Mouse (Mus musculus) olfactory bulb, adult 2 months (tissue): ENCODE measurements around the gene Tcf12. TPM values are rescaled to one million over a fixed set of nuclear protein-coding genes. Genes with fewer than 3 reads are reported as not detected.

Experiments
- H3K27ac ChIP-seq: fragments of 200-500 bp; 2 replicates; pipeline ENCODE4 v1.5.1; 2012; ENCODE audit warnings: low read depth, low read length; ENCODE audit not compliant: insufficient read depth
- H3K4me1 ChIP-seq: fragments of 200-500 bp; 2 replicates; pipeline ENCODE4 v1.6.1; 2012; ENCODE audit warnings: low read length; ENCODE audit not compliant: control insufficient read depth, insufficient read depth
- H3K4me3 ChIP-seq: fragments of 200-500 bp; 2 replicates; pipeline ENCODE4 v1.5.1; 2012; ENCODE audit warnings: mild to moderate bottlenecking, low read depth, low read length, moderate library complexity; ENCODE audit not compliant: insufficient read depth
- CTCF ChIP-seq: fragments of 200-500 bp; IDR thresholded peaks from 2 replicates; pipeline ENCODE4 v1.5.1; 2012; ENCODE audit warnings: low read depth, mild to moderate bottlenecking, low read length, moderate library complexity; ENCODE audit not compliant: insufficient read depth
- POLR2A ChIP-seq: fragments of 200-500 bp; IDR thresholded peaks from 2 replicates; pipeline ENCODE4 v1.6.1; 2012; ENCODE audit warnings: mild to moderate bottlenecking, low read depth, low read length, moderate library complexity; ENCODE audit not compliant: insufficient read depth
- WGBS: fragments of 180-500 bp; shearing (Covaris S2); methylation state at CpG from one replicate; pipeline ENCODE4 v1.1.7; 2018; 5-methylcytosine and 5-hydroxymethylcytosine counted together
- polyA plus RNA-seq: library from polyadenylated mRNA; stranded (reverse); fragments of >200 nt; gene quantifications from 2 replicates; pipeline ENCODE4 v1.2.4, GENCODE M21; 2012; ENCODE audit warnings: low replicate concordance; ENCODE audit not compliant: missing spikeins, insufficient read depth, insufficient read length

Tcf12 gene
- polyA plus RNA-seq, 1 experiment = not detected

GRCm38 (mm10) chr9:72132728-72133088 lies 21.0 kb upstream of the Tcf12 start:
- peaks cover 2% of the 10 kb centered on the region; the same call in 1 of the 2 replicates for H3K4me1 ChIP-seq
- WGBS = 1% methylated on average over 28 of the region's 29 CpGs
- peak overlapping the region; percentile 82 for H3K4me3 ChIP-seq
- TF ChIP-seq CTCF = no peak
- no peak for TF ChIP-seq POLR2A
- peak overlapping the region; percentile 85 for H3K27ac ChIP-seq

GRCm38 (mm10) chr9:72129884-72130283 lies 18.2 kb upstream of the Tcf12 start:
- H3K4me1 ChIP-seq = peaks cover 2% of the 10 kb centered on the region; the same call in 1 of the 2 replicates
- 92% methylated on average over 4 of the region's 4 CpGs for WGBS
- TF ChIP-seq POLR2A = no peak
- no peak for TF ChIP-seq CTCF
- H3K27ac ChIP-seq = no peak overlapping the region
- H3K4me3 ChIP-seq = no peak overlapping the region

- Histone ChIP-seq H3K4me3 (no peak overlapping the region), H3K4me1 (no peaks in the 10 kb centered on the region), H3K27ac (no peak overlapping the region)
- WGBS = 60% methylated on average over 1 of the region's 1 CpGs
- TF ChIP-seq CTCF (no peak), POLR2A (no peak)
These were observed 13.8 kb upstream of the Tcf12 start for GRCm38 (mm10) chr9:72125442-72125841.

- H3K4me3 ChIP-seq = no peak overlapping the region
These were observed 6.8 kb upstream of the Tcf12 start for GRCm38 (mm10) chr9:72118490-72118889.

GRCm38 (mm10) chr9:72111004-72111621 lies 558 bp downstream of the Tcf12 start:
- peak overlapping the region; percentile 89 for H3K27ac ChIP-seq
- H3K4me1 ChIP-seq = no peaks in the 10 kb centered on the region
- TF ChIP-seq CTCF = no peak
- TF ChIP-seq POLR2A = no peak
- WGBS = under 1% methylated on average over 79 of the region's 90 CpGs
- peak overlapping the region; percentile 91 for H3K4me3 ChIP-seq

More at GRCm38 (mm10) chr9:72118490-72118889, 6.8 kb upstream of the Tcf12 start:
- Histone ChIP-seq H3K4me1 (no peaks in the 10 kb centered on the region), H3K27ac (no peak overlapping the region)
- TF ChIP-seq POLR2A = no peak
- no peak for TF ChIP-seq CTCF

GRCm38 (mm10) chr9:72110627-72111003 lies 1.1 kb downstream of the Tcf12 start:
- TF ChIP-seq POLR2A (no peak), CTCF (no peak)
- peak overlapping the region; percentile 89 for H3K27ac ChIP-seq
- H3K4me3 ChIP-seq = peak overlapping the region; percentile 91
- WGBS = under 1% methylated on average over 21 of the region's 23 CpGs
- no peaks in the 10 kb centered on the region for H3K4me1 ChIP-seq

GRCm38 (mm10) chr9:72103471-72103870 lies 8.2 kb downstream of the Tcf12 start:
- 88% methylated on average over 1 of the region's 1 CpGs for WGBS
- TF ChIP-seq CTCF (no peak), POLR2A (no peak)
- H3K4me1 ChIP-seq = no peaks in the 10 kb centered on the region
- H3K4me3 ChIP-seq = no peak overlapping the region
- H3K27ac ChIP-seq = no peak overlapping the region

GRCm38 (mm10) chr9:72099945-72100685 lies 11.6 kb downstream of the Tcf12 start:
- 84% methylated on average over 7 of the region's 7 CpGs for WGBS
- TF ChIP-seq CTCF (no peak), POLR2A (no peak)
- H3K27ac ChIP-seq = no peak overlapping the region
- H3K4me3 ChIP-seq = no peak overlapping the region
- H3K4me1 ChIP-seq = no peaks in the 10 kb centered on the region

GRCm38 (mm10) chr9:72098056-72098455 lies 13.6 kb downstream of the Tcf12 start:
- H3K4me1 ChIP-seq = peaks cover 2% of the 10 kb centered on the region
- 83% methylated on average over 2 of the region's 2 CpGs for WGBS
- TF ChIP-seq POLR2A (no peak), CTCF (no peak)
- H3K27ac ChIP-seq = no peak overlapping the region
- H3K4me3 ChIP-seq = no peak overlapping the region
